Mouse (Mus musculus) neural tube, embryonic 15.5 days (tissue): ENCODE measurements around the gene Clasp1. TPM values are rescaled to one million over a fixed set of nuclear protein-coding genes. Genes with fewer than 3 reads are reported as not detected.

ENCODE experiments used
- ATAC-seq: fragments of 200-750 bp; cut with Nextera tagmentation; 2 replicates; pipeline ENCODE4 v1.8.0; 2017; ENCODE audit warnings: mild to moderate bottlenecking, moderate TSS enrichment, moderate library complexity; ENCODE audit not compliant: low FRiP score
- H3K27ac ChIP-seq: fragments of 300-500 bp; sonication (generic); replicated peaks from 2 replicates; pipeline ENCODE4 v1.5.1; 2015; ENCODE audit warnings: mild to moderate bottlenecking, inconsistent platforms
- H3K27me3 ChIP-seq: fragments of 300-500 bp; sonication (generic); replicated peaks from 2 replicates; pipeline ENCODE4 v1.6.1; 2015; ENCODE audit warnings: inconsistent platforms
- H3K36me3 ChIP-seq: fragments of 300-500 bp; sonication (generic); 2 replicates; pipeline ENCODE4 v1.6.1; 2015; ENCODE audit warnings: inconsistent platforms
- H3K4me1 ChIP-seq: fragments of 300-500 bp; sonication (generic); 2 replicates; pipeline ENCODE4 v1.6.1; 2015; ENCODE audit warnings: inconsistent platforms
- H3K4me2 ChIP-seq: fragments of 300-500 bp; sonication (generic); 2 replicates; pipeline ENCODE4 v1.6.1; 2015; ENCODE audit warnings: inconsistent platforms, mild to moderate bottlenecking, moderate library complexity
- H3K4me3 ChIP-seq: fragments of 300-500 bp; sonication (generic); replicated peaks from 2 replicates; pipeline ENCODE4 v1.5.1; 2015; ENCODE audit warnings: mild to moderate bottlenecking, inconsistent platforms
- H3K9ac ChIP-seq: fragments of 300-500 bp; sonication (generic); replicated peaks from 2 replicates; pipeline ENCODE4 v1.6.1; 2015; ENCODE audit warnings: mild to moderate bottlenecking, inconsistent platforms
- H3K9me3 ChIP-seq: fragments of 300-500 bp; sonication (generic); replicated peaks from 2 replicates; pipeline ENCODE4 v1.6.1; 2016; ENCODE audit warnings: inconsistent platforms
- WGBS: fragments of 180-500 bp; shearing (Covaris S2); methylation state at CpG from one replicate; pipeline ENCODE4 v1.1.7; 2015; ENCODE audit warnings: mixed read lengths; 5-methylcytosine and 5-hydroxymethylcytosine counted together
- polyA plus RNA-seq: library from polyadenylated mRNA; unstranded; fragments of >200 nt; fragmentation: Nextera tagmentation; extraction: Ambion mirVana; gene quantifications from 2 replicates; pipeline ENCODE4 v1.2.1, GENCODE M21; 2015

The Clasp1 gene
- polyA plus RNA-seq, 1 experiment from 2014 or later, result 88.1 TPM

DNA sequence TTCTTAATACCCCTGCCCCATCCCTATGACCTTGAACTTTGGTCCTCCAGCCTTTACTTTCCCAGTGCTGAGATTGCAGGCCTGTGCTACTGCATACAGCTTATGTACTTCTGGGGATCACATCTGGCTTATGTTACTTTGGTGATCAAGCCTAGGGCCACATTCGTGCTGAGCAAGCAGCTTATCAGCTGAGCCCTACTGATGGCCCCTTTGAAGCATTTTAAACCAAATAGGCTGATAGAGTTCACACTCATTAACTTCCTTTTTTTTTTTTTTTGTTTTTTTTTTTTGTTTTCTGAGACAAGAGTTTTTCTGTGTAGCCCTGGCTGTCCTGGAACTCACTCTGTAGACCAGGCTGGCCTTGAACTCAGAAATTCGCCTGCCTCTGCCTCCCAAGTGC is 164.2 kb downstream of the Clasp1 start:
- ATAC-seq, result no peak
- no peak overlapping the region for H3K4me3 ChIP-seq
- peaks cover 82% of the 10 kb centered on the region for H3K36me3 ChIP-seq
- H3K4me1 ChIP-seq, result no peaks in the 10 kb centered on the region
- H3K9ac ChIP-seq, result no peak overlapping the region
- no peak overlapping the region for H3K27ac ChIP-seq
- no peaks in the 10 kb centered on the region for H3K9me3 ChIP-seq
- H3K27me3 ChIP-seq, result no peaks in the 10 kb centered on the region
- no peak overlapping the region for H3K4me2 ChIP-seq
- 94% methylated on average over 2 of the region's 2 CpGs for WGBS

- Histone ChIP-seq H3K4me3 (no peak overlapping the region), H3K4me2 (no peak overlapping the region), H3K9ac (no peak overlapping the region), H3K4me1 (no peaks in the 10 kb centered on the region), H3K27ac (no peak overlapping the region), H3K9me3 (no peaks in the 10 kb centered on the region), H3K27me3 (no peaks in the 10 kb centered on the region), H3K36me3 (peaks cover 81% of the 10 kb centered on the region)
- ATAC-seq, result no peak
- WGBS, result 92% methylated on average over 3 of the region's 3 CpGs
Measured at GRCm38 (mm10) chr1:118553451-118553850, 164.6 kb downstream of the Clasp1 start.

DNA sequence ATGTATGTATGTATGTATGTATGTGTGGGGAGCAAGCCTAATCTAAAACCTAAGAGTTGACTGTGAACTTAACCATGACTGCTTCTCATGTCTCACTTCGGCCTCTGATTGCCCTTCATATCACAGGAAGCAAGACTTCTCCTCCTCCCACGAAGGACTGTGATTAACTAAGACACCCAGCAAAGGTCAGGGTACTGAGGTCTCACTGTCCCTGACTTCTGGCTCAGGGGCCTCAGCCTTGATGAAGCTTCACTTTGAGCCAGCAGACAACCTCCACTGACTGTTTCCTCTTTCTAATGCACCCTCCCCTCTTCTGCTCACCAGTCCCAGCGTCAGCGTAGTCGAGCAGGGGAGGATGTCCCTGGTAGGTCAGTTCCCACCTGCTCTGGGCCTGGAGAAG is 166.1 kb downstream of the Clasp1 start:
- 96% methylated on average over 5 of the region's 5 CpGs for WGBS
- H3K4me1 ChIP-seq, result no peaks in the 10 kb centered on the region
- ATAC-seq, result no peak
- no peaks in the 10 kb centered on the region for H3K9me3 ChIP-seq
- H3K4me2 ChIP-seq, result no peak overlapping the region
- peaks cover 77% of the 10 kb centered on the region for H3K36me3 ChIP-seq
- H3K4me3 ChIP-seq, result no peak overlapping the region
- no peak overlapping the region for H3K27ac ChIP-seq
- no peaks in the 10 kb centered on the region for H3K27me3 ChIP-seq
- H3K9ac ChIP-seq, result no peak overlapping the region

- Histone ChIP-seq H3K4me2 (no peak overlapping the region), H3K27ac (no peak overlapping the region), H3K9ac (no peak overlapping the region), H3K4me3 (no peak overlapping the region), H3K4me1 (no peaks in the 10 kb centered on the region), H3K9me3 (no peaks in the 10 kb centered on the region), H3K36me3 (peaks cover 77% of the 10 kb centered on the region), H3K27me3 (no peaks in the 10 kb centered on the region)
- WGBS, result 93% methylated on average over 2 of the region's 2 CpGs
- no peak for ATAC-seq
Measured at GRCm38 (mm10) chr1:118559716-118560115, 170.9 kb downstream of the Clasp1 start.

- no peaks in the 10 kb centered on the region for H3K27me3 ChIP-seq
- no peak overlapping the region for H3K4me2 ChIP-seq
- no peaks in the 10 kb centered on the region for H3K9me3 ChIP-seq
- H3K9ac ChIP-seq, result no peak overlapping the region
- H3K4me1 ChIP-seq, result no peaks in the 10 kb centered on the region
- ATAC-seq, result no peak
- H3K4me3 ChIP-seq, result no peak overlapping the region
- peaks cover 76% of the 10 kb centered on the region for H3K36me3 ChIP-seq
- H3K27ac ChIP-seq, result no peak overlapping the region
Measured at GRCm38 (mm10) chr1:118564561-118564960, 175.7 kb downstream of the Clasp1 start.

- no peaks in the 10 kb centered on the region for H3K27me3 ChIP-seq
- WGBS, result 98% methylated on average over 3 of the region's 3 CpGs
- H3K27ac ChIP-seq, result no peak overlapping the region
- no peak for ATAC-seq
- H3K9me3 ChIP-seq, result no peaks in the 10 kb centered on the region
- no peak overlapping the region for H3K4me2 ChIP-seq
- H3K36me3 ChIP-seq, result peaks cover 76% of the 10 kb centered on the region
- H3K9ac ChIP-seq, result no peak overlapping the region
- no peak overlapping the region for H3K4me3 ChIP-seq
- no peaks in the 10 kb centered on the region for H3K4me1 ChIP-seq
Measured at GRCm38 (mm10) chr1:118567659-118568058, 178.8 kb downstream of the Clasp1 start.

DNA sequence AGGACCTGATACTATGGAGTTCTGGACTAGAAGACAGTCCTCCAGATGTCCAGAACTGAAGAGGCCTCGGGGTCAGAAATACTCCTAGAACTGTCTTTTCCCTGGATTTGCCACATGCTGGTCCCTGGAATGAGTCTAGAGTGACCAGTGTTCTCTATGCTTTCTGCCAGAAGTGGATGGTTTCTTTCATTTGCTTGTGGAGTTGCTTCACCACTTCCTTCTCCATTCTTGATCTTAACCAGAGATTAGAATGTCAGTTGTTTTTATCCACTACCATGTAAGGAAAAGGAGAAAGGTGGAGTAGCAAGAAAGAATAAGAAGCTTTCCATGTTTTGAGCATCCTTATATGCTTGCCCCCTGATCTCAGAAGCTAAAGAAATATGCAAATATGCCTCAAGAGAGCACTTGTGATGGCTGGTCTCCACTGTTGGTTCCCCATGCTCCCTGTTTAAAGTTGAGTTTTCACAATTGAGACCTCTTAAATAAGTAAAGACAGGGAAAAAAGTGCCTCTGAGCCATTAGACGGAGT is 191.4 kb downstream of the Clasp1 start:
- H3K27me3 ChIP-seq, result no peaks in the 10 kb centered on the region
- no peak overlapping the region for H3K9ac ChIP-seq
- H3K4me2 ChIP-seq, result no peak overlapping the region
- WGBS, result 95% methylated on average over 2 of the region's 2 CpGs
- ATAC-seq, result no peak
- no peaks in the 10 kb centered on the region for H3K9me3 ChIP-seq
- H3K4me1 ChIP-seq, result no peaks in the 10 kb centered on the region
- H3K27ac ChIP-seq, result no peak overlapping the region
- no peak overlapping the region for H3K4me3 ChIP-seq
- H3K36me3 ChIP-seq, result peaks cover 53% of the 10 kb centered on the region

DNA sequence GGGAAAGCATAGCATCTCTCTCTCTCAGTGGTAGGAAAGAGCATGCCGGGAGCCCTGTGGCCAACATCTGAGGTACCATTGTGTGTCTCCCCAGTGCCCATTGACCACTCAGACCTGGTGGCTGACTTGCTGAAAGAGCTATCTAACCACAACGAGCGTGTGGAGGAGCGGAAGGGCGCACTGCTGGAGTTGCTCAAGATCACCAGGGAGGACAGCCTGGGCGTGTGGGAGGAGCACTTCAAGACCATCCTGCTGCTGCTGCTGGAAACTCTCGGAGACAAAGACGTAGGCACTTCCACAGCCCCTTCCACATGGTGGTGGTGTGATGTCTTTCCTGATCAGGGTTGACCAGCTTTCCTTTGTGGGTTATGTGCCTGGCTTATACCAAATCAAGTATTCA is 192.3 kb downstream of the Clasp1 start:
- H3K4me3 ChIP-seq, result no peak overlapping the region
- 93% methylated on average over 8 of the region's 8 CpGs for WGBS
- no peak for ATAC-seq
- H3K9me3 ChIP-seq, result no peaks in the 10 kb centered on the region
- no peaks in the 10 kb centered on the region for H3K27me3 ChIP-seq
- no peaks in the 10 kb centered on the region for H3K4me1 ChIP-seq
- no peak overlapping the region for H3K27ac ChIP-seq
- peaks cover 45% of the 10 kb centered on the region for H3K36me3 ChIP-seq
- no peak overlapping the region for H3K9ac ChIP-seq
- H3K4me2 ChIP-seq, result no peak overlapping the region

DNA sequence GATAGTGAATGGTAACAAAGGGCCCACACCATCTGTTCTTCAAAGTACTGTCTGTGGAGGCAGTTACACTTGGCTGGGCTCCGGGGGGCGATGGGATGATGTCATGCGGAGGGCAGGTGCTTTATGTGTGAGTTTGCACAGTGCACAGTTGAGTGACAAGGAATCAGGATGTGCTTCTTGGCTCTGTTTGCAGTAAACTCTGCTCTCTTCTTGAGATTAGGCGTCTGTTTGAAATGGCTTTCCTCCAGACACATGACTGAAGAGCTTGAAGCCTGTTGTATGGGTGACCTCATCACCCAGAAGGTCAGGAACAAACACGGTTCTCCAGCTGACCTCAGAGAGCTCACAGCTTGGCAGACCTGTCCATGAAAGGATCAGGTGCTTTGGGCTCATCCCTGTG is 200.9 kb downstream of the Clasp1 start:
- H3K9me3 ChIP-seq, result no peaks in the 10 kb centered on the region
- ATAC-seq, result no peak
- H3K27ac ChIP-seq, result no peak overlapping the region
- H3K36me3 ChIP-seq, result peaks cover 52% of the 10 kb centered on the region
- 87% methylated on average over 5 of the region's 5 CpGs for WGBS
- H3K4me1 ChIP-seq, result no peaks in the 10 kb centered on the region
- no peak overlapping the region for H3K4me2 ChIP-seq
- no peaks in the 10 kb centered on the region for H3K27me3 ChIP-seq
- H3K4me3 ChIP-seq, result no peak overlapping the region
- no peak overlapping the region for H3K9ac ChIP-seq

DNA sequence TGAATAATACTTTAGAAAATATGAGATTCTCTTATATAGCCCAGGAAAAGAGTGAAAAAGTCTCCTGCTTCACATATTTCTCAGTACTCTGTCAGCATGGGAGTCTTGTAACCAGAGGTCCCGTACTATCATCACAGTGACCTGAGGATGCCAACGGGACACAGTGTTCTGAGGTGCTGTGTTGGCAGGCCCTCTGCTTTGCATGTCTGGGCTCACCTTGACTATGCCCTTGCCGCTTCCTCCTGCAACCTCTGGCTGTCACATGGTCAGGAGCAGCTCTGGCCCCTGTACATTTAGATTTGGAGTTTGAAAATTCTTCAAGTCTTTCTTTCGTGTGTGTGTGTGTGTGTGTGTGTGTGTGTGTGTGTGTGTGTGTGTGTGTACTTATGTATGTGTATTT is 204.1 kb downstream of the Clasp1 start:
- Histone ChIP-seq H3K9ac (no peak overlapping the region), H3K36me3 (peaks cover 60% of the 10 kb centered on the region), H3K4me3 (no peak overlapping the region), H3K9me3 (no peaks in the 10 kb centered on the region), H3K4me1 (no peaks in the 10 kb centered on the region), H3K27me3 (no peaks in the 10 kb centered on the region), H3K27ac (no peak overlapping the region), H3K4me2 (no peak overlapping the region)
- 95% methylated on average over 4 of the region's 4 CpGs for WGBS
- no peak for ATAC-seq

- no peak for ATAC-seq
- Histone ChIP-seq H3K4me2 (no peak overlapping the region), H3K27me3 (no peaks in the 10 kb centered on the region), H3K9me3 (no peaks in the 10 kb centered on the region), H3K9ac (no peak overlapping the region), H3K36me3 (peaks cover 68% of the 10 kb centered on the region), H3K27ac (no peak overlapping the region), H3K4me3 (no peak overlapping the region), H3K4me1 (no peaks in the 10 kb centered on the region)
- 88% methylated on average over 2 of the region's 2 CpGs for WGBS
Measured at GRCm38 (mm10) chr1:118595395-118595794, 206.5 kb downstream of the Clasp1 start.

GRCm38 (mm10) chr1:118597475-118598213 is 208.8 kb downstream of the Clasp1 start:
- no peaks in the 10 kb centered on the region for H3K27me3 ChIP-seq
- no peak overlapping the region for H3K4me3 ChIP-seq
- peaks cover 71% of the 10 kb centered on the region for H3K36me3 ChIP-seq
- H3K27ac ChIP-seq, result no peak overlapping the region
- no peaks in the 10 kb centered on the region for H3K9me3 ChIP-seq
- H3K4me1 ChIP-seq, result no peaks in the 10 kb centered on the region
- WGBS, result 89% methylated on average over 2 of the region's 2 CpGs
- H3K4me2 ChIP-seq, result no peak overlapping the region
- no peak for ATAC-seq
- H3K9ac ChIP-seq, result no peak overlapping the region
